Mouse (Mus musculus) lung, embryonic 16.5 days (tissue): ENCODE measurements at regions not wholly inside any gene's neighbourhood (a gene's known extent, or its start where the extent isn't known, plus 50 kb on each side); places are given as distances from the start of the nearest gene placed in this dataset.
"Not testable (repeated sequence)": the region's sequence is repeated elsewhere in the genome, so short reads cannot be mapped to it uniquely, and the experiment has no call there.

Experiments
- ATAC-seq: fragments of 200-750 bp; cut with Nextera tagmentation; 2 replicates; pipeline ENCODE4 v1.8.0; 2017; ENCODE audit warnings: low read depth, mild to moderate bottlenecking, moderate library complexity
- H3K27ac ChIP-seq: fragments of 300-500 bp; sonication (generic); 2 replicates; pipeline ENCODE4 v1.5.1; 2014; ENCODE audit warnings: mild to moderate bottlenecking, control low read depth, low read length
- H3K27me3 ChIP-seq: fragments of 300-500 bp; sonication (generic); 2 replicates; pipeline ENCODE4 v1.6.1; 2014; ENCODE audit warnings: low read depth, low read length, mixed read lengths; ENCODE audit not compliant: control insufficient read depth, insufficient read depth
- H3K36me3 ChIP-seq: fragments of 300-500 bp; sonication (generic); 2 replicates; pipeline ENCODE4 v1.6.1; 2014; ENCODE audit warnings: low read length; ENCODE audit not compliant: control insufficient read depth, insufficient read depth
- H3K4me1 ChIP-seq: fragments of 300-500 bp; sonication (generic); replicated peaks from 2 replicates; pipeline ENCODE4 v1.6.1; 2014; ENCODE audit warnings: low read length, mixed read lengths; ENCODE audit not compliant: control insufficient read depth, insufficient read depth
- H3K4me2 ChIP-seq: fragments of 300-500 bp; sonication (generic); 2 replicates; pipeline ENCODE4 v1.6.1; 2014; ENCODE audit warnings: low read depth, low read length, control low read depth
- H3K4me3 ChIP-seq: fragments of 300-500 bp; sonication (generic); 2 replicates; pipeline ENCODE4 v1.5.1; 2014; ENCODE audit warnings: mild to moderate bottlenecking, low read length, control low read depth
- H3K9ac ChIP-seq: fragments of 300-500 bp; sonication (generic); 2 replicates; pipeline ENCODE4 v1.6.1; 2014; ENCODE audit warnings: low read length, control low read depth
- H3K9me3 ChIP-seq: fragments of 300-500 bp; sonication (generic); 2 replicates; pipeline ENCODE4 v1.6.1; 2016; ENCODE audit warnings: low read length; ENCODE audit not compliant: control insufficient read depth
- WGBS: fragments of 180-500 bp; shearing (Covaris S2); extraction: QIAGEN DNeasy Blood & Tissue Kit; methylation state at CpG from one replicate; pipeline ENCODE4 v1.1.7; 2014; 5-methylcytosine and 5-hydroxymethylcytosine counted together

DNA sequence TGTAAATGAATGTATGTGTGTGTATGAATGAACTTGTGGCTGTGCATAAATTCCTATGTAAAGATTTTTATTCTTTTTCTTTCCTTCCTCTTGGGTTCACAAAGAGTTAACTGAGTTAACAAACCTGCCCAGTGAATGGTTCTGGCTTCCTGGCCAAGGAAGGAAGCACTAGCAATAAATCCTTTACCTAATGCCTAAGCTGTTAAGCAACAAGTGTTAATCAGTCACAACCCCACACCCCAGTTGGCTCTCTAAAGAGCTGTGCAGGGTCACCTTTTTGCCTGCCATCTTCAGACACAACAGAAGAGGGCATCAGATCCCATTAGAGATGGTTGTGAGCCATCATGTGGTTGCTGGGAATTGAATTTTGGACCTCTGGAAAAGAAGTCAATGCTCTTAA is 121.2 kb upstream of the Gm21293 start:
- no peaks in the 10 kb centered on the region for H3K27me3 ChIP-seq
- no peak overlapping the region for H3K9ac ChIP-seq
- no peaks in the 10 kb centered on the region for H3K9me3 ChIP-seq
- H3K4me3 ChIP-seq, result no peak overlapping the region
- H3K4me1 ChIP-seq, result no peaks in the 10 kb centered on the region
- no peaks in the 10 kb centered on the region for H3K36me3 ChIP-seq
- H3K4me2 ChIP-seq, result no peak overlapping the region
- H3K27ac ChIP-seq, result no peak overlapping the region
- no peak for ATAC-seq

GRCm38 (mm10) chr10:104028162-104028561 is 114.6 kb upstream of the Gm21293 start:
- Histone ChIP-seq H3K9ac (no peak overlapping the region), H3K4me3 (no peak overlapping the region), H3K27ac (no peak overlapping the region), H3K9me3 (no peaks in the 10 kb centered on the region), H3K36me3 (no peaks in the 10 kb centered on the region), H3K4me2 (no peak overlapping the region), H3K4me1 (no peaks in the 10 kb centered on the region), H3K27me3 (no peaks in the 10 kb centered on the region)
- 22% methylated on average over 1 of the region's 1 CpGs for WGBS
- ATAC-seq, result peak; percentile 89

DNA sequence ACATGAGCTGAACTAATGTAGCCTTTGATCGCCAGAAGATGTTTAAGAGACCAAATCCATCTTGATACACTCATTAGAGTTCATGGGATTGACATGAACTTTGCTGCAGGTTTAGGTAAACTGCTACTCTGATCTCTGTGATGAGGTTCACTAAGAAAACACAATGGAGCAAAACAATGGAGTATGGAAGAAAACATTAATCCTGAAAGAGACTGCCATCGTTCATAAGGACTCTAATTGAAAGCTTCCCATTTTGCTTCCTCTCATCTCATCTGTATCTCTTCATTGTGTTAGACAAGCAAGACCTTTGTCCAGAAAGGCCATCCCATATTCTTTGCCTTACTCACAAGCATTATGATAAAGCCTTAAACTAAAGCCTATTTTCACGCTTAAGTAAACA is 110.0 kb upstream of the Gm21293 start:
- no peaks in the 10 kb centered on the region for H3K36me3 ChIP-seq
- no peaks in the 10 kb centered on the region for H3K9me3 ChIP-seq
- H3K4me1 ChIP-seq, result no peaks in the 10 kb centered on the region
- ATAC-seq, result no peak
- no peaks in the 10 kb centered on the region for H3K27me3 ChIP-seq
- H3K4me2 ChIP-seq, result no peak overlapping the region
- 70% methylated on average over 3 of the region's 3 CpGs for WGBS
- no peak overlapping the region for H3K9ac ChIP-seq
- H3K27ac ChIP-seq, result no peak overlapping the region
- H3K4me3 ChIP-seq, result no peak overlapping the region

DNA sequence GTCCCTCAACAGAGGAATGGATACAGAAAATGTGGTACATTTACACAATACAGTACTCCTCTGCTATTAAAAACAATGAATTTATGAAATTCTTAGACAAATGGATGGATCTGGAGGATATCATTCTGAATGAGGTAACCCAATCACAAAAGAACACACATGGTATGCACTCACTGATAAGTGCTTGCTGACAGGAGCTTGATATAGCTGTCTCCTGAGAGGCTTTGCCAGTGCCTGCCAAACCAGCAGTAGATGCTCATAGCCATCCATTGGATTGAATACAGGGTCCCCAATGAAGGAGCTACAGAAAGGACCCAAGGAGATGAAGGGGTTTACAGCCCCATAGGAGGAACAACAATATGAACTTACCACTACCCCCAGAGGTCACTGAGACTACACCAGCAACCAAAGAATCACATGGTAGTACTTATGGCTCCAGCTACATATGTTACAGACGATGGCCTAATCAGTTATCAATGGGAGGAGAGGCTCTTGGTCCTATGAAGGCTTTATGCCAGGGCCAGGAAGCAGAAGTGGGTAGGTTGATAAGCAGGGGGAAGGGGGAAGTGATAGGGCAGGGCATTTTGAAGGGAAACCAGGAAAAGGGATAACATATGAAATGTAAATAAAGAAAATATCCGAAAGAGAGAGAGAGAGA is 100.9 kb upstream of the Gm21293 start:
- H3K36me3 ChIP-seq, H3K9me3 ChIP-seq, H3K4me1 ChIP-seq, ATAC-seq, H3K9ac ChIP-seq, H3K27ac ChIP-seq, H3K27me3 ChIP-seq, H3K4me2 ChIP-seq, H3K4me3 ChIP-seq: not testable (repeated sequence)
- WGBS, result 81% methylated on average over 2 of the region's 2 CpGs

- Histone ChIP-seq H3K9me3 (no peaks in the 10 kb centered on the region), H3K4me1 (no peaks in the 10 kb centered on the region), H3K36me3 (no peaks in the 10 kb centered on the region), H3K27ac (no peak overlapping the region), H3K27me3 (no peaks in the 10 kb centered on the region), H3K9ac (no peak overlapping the region), H3K4me2 (no peak overlapping the region), H3K4me3 (no peak overlapping the region)
- no peak for ATAC-seq
- WGBS, result 81% methylated on average over 1 of the region's 1 CpGs
These were observed 100.4 kb upstream of the Gm21293 start for GRCm38 (mm10) chr10:104042387-104042775.

DNA sequence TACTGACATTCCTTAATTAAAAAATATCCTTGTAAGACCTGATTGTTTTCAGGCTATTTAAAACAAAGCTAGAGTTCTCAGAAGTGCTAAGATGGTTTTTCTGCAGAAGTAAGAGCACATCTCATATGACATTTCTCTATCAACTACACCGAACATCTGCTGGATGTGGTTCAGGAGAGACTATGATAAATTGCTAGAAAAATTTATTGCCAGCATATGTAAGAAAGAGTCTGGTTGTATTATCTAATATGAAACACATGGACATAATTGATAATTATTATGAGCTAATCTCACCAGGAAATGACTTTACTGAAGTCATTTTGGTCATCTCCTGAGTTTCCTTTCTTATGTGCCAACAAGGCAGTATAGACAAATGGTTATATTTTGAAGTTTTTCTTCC is 99.2 kb upstream of the Gm21293 start:
- no peak overlapping the region for H3K9ac ChIP-seq
- no peak overlapping the region for H3K4me2 ChIP-seq
- whole genome bisulfite sequencing, result 74% methylated on average over 1 of the region's 1 CpGs
- no peak overlapping the region for H3K4me3 ChIP-seq
- no peaks in the 10 kb centered on the region for H3K4me1 ChIP-seq
- no peaks in the 10 kb centered on the region for H3K9me3 ChIP-seq
- H3K27ac ChIP-seq, result no peak overlapping the region
- H3K27me3 ChIP-seq, result no peaks in the 10 kb centered on the region
- no peaks in the 10 kb centered on the region for H3K36me3 ChIP-seq
- no peak for ATAC-seq
